18 mouse cellular contexts compared by ENCODE assay signal in the genomic region with DNA sequence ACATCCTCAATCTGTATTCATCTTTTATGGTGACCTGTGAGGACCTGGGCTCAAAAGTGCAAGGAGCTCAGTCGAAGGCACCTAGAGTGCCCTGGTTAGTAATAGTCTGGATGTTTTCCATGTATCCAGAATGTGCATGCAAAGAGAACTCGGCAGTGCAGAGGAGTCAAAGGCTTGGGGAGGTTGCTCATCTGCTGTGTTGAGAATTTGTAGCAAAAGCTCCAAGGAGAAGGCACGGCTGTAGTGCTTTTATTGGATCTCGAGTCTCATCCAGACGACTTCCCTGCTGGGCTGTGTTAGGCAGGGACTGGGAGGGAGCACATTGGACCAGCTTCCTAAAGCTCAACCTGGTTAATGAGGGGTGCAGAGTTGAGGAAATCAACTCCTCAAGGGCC.
DNase-seq lines count a peak whose midpoint lies in the region; ATAC-seq lines count a peak whose summit lies in the region.
"Had no signal": no experiment of that assay in that cellular context is flagged by ENCODE, and none has a peak within 500 bp of the region (broad histone marks: within the 10 kb centered on the region; RNA-seq: fewer than 3 reads in every experiment).

No protein-coding gene starts in this region.

- DNase-seq in frontal cortex, postnatal 10 days (ENCODE audit: low spot score in 2 of 2): no peak
- peak; percentile 14 for DNase-seq in layer of hippocampus, adult 11-12 months (ENCODE audit: low spot score)
- DNase-seq in layer of hippocampus, postnatal 14 days (ENCODE audit: low spot score in 2 of 2): no peak
- DNase-seq in layer of hippocampus, postnatal 36 days: peak; percentile 15 to 34
- DNase-seq in layer of hippocampus, postnatal 10 days (ENCODE audit: low spot score in 2 of 2): no peak
- peak; percentile 17 for DNase-seq in right cerebral cortex, adult 18-20 months
- DNase-seq in right cerebral cortex, postnatal 36 days (ENCODE audit: low spot score in 2 of 2): no peak
- DNase-seq: adrenal gland, adult 8-10 months; adrenal gland, postnatal 36 days; B cell, adult 2 months; cerebellum, adult 11 months; cerebellum, adult 8-10 months; cerebellum, postnatal 14 days; gastrocnemius, postnatal 14 days; heart, postnatal 36 days had no signal

- peak; percentile 45 for ATAC-seq in frontal cortex, adult (ENCODE audit: low TSS enrichment)
- ATAC-seq: CD4-positive, CD25-positive, alpha-beta regulatory T cell, adult 4 months; forebrain, embryonic 15.5 days had no signal

Comparison
In these comparisons a context has a peak if more than half of its experiments do, and no peak if none do; other contexts are left out.
1. DNase-seq: peak in layer of hippocampus, adult 11-12 months (single experiment), layer of hippocampus, postnatal 36 days (2 of 2) and right cerebral cortex, adult 18-20 months (single experiment); none in frontal cortex, postnatal 10 days (0 of 2), layer of hippocampus, postnatal 14 days (0 of 2), layer of hippocampus, postnatal 10 days (0 of 2) and right cerebral cortex, postnatal 36 days (0 of 2).